Mouse (Mus musculus) NIH3T3 (cell line): ENCODE data around the gene Itgam.

Experiments used
- DNase-seq: peaks from one replicate; pipeline ENCODE4 v3.0.0-alpha.2; 2012; ENCODE audit warnings: low read depth

The Itgam gene

DNA sequence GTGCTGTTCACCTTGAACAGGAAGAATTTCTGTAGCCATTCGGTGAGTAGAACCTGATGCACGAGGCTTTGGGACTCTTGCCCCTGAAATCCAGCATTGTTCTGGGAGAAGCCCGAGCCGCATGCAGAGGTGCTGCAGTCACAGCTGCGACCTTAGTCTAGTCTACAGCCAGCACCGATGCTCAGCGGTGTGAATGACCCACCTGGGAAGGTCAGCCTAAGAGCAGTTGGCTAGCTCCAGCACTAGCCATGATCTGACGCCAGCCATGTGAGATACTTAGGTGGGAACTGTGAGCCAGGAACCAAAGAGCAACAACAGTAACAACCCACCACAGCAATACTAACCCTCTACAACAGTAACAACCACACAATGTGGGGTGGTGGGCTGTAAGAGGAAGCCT is 4.6 kb upstream of the Itgam start:
- DNase-seq, result no peak

DNA sequence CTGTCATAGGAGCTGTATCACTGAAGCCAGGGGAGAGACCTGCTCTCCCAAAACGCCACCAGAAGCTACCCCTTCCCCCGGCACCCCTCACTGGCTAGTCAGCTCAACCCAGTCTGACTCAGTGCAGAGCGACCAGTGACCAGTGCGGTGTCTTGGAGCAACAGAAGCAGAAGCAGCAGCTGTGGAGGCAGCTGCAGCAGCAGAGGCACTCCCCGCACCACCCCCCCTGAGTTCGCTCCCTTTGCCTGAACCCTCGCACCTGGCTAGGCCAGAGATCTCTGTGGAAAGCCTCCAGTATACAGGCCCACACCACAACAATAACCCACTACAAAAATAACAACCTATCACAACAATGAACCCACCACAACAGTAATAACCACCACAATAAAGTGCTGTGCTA is 3.9 kb upstream of the Itgam start:
- no peak for DNase-seq

DNA sequence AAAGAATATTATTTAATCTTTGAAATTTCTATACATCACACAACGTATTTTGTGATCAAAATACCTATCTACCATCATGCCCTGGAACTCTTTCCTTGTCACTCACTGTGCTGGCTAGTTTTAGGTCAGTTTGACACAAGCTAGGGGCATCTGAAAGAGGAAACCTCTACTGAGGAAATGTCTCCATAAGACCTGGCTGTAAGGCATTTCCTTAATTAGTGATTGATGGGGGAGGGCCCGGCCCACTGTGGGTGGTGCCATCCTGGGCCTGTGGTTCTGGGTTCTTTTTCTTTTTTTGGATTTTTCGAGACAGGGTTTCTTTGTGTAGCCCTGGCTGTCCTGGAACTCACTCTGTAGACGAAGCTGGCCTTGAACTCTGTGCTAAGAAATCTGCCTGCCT is 3.3 kb upstream of the Itgam start:
- no peak for DNase-seq

DNA sequence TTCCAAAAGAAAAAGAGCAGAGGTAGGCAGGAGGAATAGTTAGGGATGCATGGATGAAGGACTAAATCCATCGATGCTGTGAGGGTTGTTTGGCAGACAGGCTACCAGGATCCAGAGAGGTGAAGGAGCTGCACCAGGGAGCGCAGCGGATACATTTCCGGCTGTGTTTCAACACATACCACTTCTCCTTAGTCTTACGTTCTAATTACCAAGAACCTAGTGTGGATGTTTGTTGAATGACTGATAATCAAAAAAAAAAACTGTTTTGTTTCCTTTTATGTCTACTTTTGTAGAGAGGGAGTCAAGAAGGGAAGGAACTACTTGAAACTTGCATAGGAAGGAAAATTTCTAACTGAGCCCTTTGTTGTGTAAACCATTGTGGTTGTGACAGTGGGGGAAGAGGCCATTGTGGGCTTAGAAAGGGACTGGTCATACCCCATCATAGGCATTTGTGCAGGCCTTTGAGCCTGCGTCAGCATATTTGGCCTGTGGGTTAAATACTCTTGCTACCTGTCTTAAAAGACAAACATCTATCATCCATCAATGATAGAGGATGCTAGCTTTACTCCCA is 856 bp downstream of the Itgam start:
- DNase-seq, result no peak

DNA sequence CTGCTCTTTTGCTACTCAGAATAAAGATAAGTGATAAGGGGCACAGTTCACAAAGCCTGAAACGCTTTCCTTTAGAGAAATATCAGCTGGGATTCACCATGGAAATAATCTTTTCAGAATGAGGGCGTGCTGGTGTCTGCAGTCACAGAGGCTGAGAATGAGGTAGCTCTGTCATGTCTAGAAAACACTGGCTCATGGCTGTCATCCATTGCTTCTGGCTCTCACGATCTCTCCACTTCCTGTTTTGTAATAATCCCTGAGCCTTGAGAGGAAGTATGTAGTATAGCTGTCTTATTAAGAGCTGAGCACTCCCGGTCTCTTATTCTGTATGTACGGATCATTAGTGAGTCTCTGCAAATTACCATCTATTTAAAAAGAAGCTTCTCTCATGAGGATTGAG is 3.1 kb downstream of the Itgam start:
- DNase-seq, result no peak

DNA sequence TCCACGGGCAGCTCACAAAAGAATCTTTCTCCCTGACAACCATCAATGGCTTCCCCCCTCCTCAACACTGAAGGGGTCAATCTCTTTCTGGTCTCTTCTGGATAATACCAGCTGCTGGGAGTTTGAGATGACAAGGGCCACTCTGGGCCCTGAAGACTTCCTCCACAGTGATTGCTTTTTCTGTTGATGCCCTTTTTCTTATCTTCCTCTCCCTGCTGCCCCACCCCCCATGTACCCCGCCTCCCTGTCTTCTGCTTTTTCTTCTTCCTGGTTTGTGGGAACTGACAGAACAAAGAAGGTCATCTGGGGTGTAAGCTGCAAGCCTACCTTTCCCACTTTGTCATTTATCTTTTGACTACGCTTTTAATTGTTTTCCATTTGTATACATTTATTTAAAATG is 5.4 kb downstream of the Itgam start:
- DNase-seq, result no peak

DNA sequence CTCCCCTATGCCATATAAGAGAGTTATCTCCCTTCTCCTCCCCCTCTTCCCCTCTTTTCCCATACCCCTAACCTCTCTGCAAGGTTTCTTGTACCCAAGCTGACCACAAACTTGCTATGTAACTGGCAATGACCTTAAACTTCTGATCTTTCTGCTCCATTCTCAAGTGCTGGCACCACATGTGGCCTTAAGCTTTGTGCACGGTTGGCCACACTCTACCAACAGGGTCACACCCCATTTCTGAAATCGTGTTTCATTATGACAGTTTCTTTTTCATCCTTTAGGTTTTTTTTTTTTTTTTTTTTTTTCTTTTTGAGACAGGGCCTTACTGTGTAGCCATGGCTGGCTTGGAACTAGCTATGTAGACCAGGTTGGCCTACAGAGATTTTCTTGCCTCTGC is 7.4 kb downstream of the Itgam start:
- no peak for DNase-seq

DNA sequence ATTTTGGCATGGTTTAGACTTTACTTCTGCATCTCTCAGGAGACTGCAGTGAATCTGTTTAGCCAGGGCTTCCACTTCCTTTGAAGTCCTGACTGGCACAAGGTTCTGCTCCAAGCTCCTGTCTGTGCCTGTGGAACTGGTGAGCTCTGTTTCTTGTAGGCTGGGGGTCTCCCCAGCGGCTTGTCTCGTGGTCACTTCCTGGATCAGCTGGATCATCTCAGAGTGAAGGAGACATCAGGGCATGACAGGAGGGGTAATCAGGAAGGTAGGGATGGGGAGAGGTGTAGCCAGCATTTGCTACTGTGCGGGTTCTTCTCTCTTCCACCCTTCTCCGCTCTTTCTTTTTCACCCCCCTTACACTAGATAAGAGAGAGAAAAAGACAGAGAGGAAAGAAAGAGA is 9.4 kb downstream of the Itgam start:
- DNase-seq, result no peak

DNA sequence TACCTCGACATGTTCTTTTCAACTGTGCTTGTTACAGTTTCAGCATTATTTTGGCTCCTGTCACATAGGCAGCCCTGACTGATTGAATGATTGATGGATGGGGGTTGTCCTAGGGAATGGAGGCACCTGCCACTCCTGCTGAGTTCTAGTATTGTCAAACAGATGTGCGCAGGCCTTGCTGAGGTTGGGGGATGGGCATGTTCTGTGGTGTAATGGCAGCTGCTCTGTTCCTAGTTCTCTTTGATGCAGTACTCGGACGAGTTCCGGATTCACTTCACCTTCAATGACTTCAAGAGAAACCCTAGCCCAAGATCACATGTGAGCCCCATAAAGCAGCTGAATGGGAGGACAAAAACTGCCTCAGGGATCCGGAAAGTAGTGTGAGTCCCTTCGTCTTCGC is 17.6 kb downstream of the Itgam start:
- no peak for DNase-seq

DNA sequence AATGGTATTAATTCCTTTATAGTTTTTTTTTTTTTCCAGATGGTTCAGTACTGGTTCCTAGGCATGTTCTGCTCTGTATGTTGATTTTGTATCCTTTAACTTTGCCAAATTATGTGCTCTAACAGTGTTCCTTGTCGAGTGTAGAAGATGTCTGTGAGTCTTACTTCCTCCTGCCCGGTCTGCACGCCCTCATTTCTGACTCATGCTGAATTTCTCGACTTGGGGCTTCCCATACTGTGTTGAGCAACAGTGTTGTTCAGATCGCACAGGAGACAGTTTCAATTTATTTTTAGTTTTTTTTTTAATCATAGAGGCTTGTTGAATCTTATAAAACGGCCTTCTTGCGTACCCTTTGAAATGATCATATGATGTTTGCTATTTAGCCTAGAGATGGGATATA is 26.7 kb downstream of the Itgam start:
- DNase-seq, result peak; percentile 80

DNA sequence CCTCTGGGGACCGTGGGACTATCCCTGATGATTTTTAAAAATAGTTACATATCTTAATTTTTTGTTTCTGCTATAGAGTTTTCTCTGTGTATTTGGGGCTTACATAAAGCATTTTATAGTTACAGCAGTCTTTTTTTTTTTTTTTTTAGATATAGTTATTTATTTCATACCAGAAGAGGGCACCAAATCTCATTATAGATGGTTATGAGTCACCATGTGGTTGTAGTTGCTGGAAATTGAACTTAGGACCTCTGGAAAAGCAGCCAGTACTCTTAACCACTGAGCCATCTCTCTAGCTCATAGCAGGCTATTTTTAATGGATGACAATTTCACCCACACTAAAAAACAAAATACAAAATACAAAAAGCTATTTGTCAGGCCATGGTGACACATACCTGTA is 35.7 kb downstream of the Itgam start:
- DNase-seq, result peak; percentile 69

DNA sequence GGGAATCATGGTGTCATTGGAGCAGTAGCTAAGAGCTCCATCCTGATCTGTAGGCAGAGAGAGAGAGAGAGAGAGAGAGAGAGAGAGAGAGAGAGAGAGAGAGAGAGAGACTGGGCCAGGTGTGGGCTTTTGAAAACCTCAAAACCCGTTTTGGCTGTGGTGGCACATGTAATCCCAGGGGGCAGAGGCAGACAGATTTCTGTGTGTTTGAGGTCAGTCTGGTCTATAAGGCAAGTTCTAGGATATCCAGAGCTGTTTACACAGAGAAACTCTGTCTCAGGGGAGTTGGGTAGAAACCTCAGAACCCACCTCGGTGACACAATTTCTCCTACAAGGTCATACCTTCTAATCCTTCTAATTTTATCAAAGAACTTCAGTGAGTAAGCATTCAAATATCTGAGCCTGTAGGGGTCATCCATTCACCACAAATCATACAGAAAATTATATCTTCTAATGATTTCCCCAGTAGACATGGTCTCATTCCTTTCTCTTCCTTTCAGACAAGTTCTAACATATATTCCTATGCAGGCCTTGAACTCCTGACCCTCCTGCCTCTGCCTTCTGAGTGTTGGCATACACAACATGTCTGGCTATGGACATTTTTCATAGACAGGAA is 38.4 kb downstream of the Itgam start:
- no peak for DNase-seq

DNA sequence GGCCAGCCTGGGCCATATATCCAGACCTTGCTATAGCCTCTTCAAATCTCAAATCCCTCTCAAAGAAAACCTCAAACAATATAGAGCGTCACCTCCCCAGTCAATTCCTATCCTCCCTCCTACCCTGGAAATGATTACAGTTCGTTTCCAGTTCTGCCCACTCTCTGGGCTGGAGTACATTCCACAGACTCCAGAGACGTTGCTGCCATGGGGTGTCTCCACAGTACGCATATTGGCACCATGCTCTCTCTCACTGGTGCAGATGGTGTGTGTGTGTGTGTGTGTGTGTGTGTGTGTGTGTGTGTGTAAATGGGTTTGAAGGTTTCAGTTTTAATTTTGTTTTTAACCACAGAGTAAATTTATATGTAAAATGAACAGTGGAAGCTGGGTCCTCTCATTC is 42.8 kb downstream of the Itgam start:
- DNase-seq, result peak; percentile 39

DNA sequence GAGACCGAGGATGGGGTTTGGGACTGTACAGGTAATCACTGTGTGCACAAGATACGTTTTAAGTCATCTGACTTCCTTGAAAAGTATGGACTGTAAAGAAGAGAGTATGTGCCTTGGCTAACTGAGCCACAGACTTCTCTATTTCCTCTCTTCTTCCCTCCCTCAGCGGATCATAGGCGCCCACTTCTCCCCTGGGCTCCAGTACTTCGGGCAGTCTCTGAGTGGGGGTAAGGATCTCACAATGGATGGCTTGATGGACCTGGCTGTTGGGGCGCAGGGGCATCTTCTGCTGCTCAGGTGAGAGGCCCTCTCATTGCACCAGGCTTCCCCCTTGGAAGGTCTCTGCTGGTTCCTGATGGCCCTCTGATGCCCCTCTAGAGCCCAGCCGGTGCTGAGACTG is 45.0 kb downstream of the Itgam start:
- no peak for DNase-seq

DNA sequence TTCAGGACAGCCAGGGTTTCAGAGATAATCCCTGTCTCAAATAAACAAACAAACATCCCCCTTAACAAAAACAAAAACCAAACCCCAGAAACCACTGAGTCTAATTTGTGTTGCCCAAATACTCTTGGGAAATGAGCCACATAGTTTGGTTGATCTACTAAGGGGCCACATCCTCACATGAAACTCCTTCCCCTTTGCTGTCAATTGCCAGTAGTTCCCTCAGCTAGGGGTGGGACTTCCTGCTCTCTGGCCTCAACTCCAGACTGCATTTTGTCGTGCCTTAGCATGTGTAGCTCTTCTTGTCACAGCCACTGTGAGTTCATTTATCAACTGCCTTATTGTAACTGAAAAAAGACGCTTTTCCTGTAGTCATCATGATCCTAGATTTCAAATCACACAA is 47.9 kb downstream of the Itgam start:
- DNase-seq, result no peak

DNA sequence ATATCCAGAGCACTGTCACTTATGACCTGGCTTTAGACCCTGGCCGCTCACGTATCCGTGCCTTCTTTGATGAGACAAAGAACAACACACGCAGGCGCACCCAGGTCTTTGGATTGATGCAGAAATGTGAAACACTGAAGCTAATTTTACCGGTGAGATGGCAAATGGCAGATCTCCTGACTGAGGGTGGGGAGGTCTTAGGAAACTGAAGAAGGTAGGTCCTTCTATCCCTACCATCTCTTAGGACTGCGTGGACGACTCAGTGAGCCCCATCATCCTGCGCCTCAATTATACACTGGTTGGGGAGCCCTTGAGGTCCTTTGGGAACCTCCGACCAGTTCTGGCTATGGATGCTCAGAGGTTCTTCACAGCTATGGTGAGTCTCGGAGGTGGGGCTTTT is 49.7 kb downstream of the Itgam start:
- DNase-seq, result no peak

DNA sequence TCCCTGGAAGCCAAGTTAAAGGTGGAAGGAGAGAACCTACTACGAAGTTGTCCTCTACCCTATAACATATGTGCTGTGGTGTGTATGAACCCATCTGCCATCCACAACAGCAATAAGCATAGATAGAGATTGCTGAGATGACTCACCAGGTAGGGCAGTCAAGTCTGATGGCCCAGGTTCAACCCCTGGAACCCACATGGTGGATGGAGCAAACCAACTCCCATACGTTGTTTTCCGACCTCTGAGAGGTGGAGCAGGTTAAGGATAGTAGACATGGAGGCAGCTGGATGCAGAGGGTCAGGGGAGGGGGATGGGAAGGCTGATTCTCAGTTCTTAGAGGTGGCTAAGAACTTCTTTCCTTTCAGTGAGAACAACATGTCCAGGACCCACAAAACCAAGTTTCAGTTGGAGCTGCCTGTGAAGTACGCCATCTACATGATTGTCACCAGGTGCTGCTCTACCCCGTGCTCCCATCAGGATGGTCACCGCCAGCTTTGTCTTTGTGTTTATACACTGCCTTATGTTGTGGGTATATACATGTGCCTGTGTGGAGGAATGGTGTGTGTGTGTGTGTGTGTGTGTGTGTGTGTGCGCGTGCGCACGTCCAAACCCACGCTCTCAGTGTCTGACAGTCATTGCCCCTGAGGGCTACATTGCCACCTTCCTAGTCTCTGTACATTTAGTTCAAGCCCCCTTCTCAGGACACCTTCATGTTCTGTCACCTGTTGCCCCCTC is 52.1 kb downstream of the Itgam start:
- DNase-seq, result no peak

DNA sequence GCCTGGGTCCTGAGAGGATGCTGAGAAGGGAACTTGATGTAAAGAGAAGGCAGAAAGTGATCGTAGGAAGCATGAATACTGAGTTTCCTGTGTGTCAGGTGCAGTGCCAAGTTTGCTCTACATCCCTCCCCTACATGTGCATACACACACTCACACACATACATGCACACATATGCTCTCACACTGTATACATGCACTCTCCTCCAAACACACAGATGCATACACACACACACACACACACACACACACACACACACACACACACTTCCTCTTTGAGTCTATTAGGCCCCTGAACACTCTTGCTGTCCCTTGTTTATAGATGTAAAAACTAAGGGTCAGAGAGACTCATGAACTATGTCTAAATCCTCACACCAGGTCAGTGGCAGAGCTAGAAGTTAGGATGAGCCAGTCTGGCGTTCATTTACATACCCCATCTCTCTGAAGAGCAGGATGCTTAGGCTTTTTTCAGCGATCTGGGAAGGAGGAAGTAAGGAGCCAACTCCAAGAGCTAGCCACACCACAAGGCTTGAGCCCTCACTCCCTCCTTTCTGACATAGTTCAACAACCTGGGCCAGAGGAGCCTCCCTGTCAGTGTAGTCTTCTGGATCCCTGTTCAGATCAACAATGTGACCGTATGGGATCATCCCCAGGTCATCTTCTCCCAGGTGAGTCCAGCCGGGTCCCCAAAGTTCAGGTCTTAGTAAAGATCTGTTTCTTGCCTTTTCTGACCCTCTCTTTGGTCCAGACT is 52.9 kb downstream of the Itgam start:
- no peak for DNase-seq

DNA sequence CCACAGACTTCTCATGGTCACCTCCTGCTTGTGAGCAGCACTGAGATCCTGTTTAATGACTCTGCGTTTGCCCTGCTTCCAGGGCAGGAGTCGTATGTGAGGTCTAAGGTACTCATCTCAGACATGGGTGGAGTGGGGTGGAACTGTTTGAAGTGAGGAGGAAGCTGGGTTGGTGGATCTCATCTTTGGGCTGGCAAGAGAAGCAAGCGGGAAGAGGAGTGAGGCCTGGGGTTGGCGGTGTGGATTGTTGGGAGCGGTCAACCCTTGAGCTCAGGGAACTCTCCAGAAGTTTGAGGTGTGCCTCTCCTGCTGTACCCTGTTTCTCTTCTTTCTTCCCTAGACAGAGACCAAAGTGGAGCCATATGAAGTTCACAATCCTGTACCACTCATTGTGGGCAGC is 54.0 kb downstream of the Itgam start:
- DNase-seq, result no peak

DNA sequence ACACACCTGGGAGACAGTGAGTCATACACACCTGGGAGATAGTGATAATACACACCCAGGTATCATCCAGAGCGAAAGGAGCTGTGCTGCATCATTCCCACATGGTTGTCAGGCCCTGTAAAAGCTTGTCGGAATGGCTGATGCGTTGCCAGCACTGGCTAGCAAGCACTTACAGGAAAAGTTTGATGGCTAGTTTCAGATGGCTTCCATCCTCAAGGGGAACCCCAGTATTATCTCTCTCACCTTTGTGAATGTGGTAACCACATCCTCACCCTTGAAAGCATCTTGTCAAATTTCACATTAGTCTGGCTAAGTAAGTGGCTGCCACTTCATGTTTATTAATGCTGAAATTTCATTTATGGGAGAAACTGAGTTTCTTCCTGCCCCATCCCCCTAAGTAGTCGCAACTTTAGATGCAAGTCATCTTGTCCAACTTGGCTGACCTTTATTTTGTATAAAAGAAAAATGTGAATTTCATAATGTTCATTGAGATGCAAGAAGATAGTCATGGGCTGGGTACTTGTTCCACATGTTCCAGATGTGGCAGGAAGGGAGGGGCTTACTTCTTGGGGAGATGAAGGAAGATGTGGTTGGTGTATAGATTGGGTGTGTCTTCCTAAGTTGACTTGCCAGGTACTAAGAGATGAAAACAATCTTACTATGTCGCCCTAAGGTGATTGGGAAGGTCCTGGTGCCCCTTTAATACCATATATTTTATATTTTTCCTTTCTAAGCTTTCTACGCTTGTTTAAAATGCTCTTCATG is 57.5 kb downstream of the Itgam start:
- no peak for DNase-seq

DNA sequence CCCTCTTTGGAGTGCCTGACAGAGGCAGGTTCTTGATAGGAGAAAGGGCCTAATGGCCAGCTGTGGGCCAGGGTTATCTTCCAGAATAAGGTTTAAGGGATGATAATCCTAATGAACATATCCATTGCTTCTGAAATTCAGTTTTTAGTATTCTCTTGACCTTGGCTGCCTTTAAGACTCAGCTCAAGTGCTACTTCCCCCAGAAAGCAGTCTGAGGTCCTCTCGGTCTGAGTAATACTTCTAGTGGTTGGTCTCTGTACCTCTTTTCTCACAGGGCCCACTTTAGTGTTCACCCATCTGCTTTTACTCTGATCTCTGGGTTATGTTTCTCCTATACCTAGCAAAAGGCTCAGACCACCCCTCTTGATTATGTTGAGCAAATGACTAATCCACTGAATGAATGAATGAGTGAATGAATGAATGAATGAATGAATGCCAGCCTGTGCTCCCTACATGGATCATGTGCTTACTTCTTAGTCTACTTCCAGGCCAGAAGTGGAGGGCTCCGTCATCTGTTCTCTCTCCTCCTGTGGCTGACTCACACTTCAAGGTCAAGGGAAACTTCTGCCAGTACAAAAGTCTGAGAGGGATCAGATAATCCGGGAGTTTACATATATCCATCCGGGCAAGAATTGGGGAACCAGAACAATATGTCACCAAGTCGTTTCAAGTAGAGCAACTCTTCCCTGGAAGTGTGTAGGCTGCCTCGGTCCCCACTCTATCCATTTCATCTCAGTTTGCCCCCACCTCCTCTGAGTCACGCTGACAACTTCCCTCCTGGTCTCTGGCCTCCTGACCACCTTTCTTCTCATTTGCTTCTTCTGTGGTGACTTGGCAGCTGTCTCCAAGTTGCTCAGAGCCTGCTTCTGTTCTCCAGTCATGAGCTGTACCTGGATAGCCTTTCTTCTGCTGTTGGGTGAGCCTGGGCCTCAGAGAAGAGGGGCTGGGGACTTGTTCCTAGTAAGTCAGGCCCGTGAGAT is 66.6 kb downstream of the Itgam start, which contains the start of gene Itgax:
Gene Itgax, plus strand, starts transcription at position 807 of the 980 bp plus-strand sequence.
- DNase-seq, result peak; percentile 13
